Mouse (Mus musculus): ENCODE data around the gene Kremen2. TPM values are rescaled to one million over a fixed set of nuclear protein-coding genes. Genes with fewer than 3 reads are reported as not detected.
A peak's percentile ranks its signal among the peaks of the same experiment; 100 is the strongest.

Gene Kremen2
- polyA plus RNA-seq, 1 experiment from 2014 or later, result not detected

- Histone ChIP-seq H3K9ac (no peak overlapping the region), H3K27me3 (peaks cover 100% of the 10 kb centered on the region), H3K27ac (replicated peaks) (no peak overlapping the region), H3K4me3 (replicated peaks) (no peak overlapping the region), H3K4me2 (peak overlapping the region; percentile 15; the same call in 1 of the 2 replicates), H3K36me3 (replicated peaks) (no peaks in the 10 kb centered on the region), H3K9me3 (replicated peaks) (no peaks in the 10 kb centered on the region), H3K4me1 (replicated peaks) (peaks cover 63% of the 10 kb centered on the region)
- no peak for ATAC-seq (ENCODE audit: insufficient read depth)
- 49% methylated on average over 12 of the region's 12 CpGs for WGBS (ENCODE audit: insufficient replicate concordance)
Measured at GRCm38 (mm10) chr17:23742941-23743340, 2.7 kb downstream of the Kremen2 start.

GRCm38 (mm10) chr17:23742210-23742793, 3.3 kb downstream of the Kremen2 start:
- Histone ChIP-seq H3K4me1 (replicated peaks) (peaks cover 65% of the 10 kb centered on the region), H3K9ac (no peak overlapping the region), H3K9me3 (replicated peaks) (no peaks in the 10 kb centered on the region), H3K4me2 (peak overlapping the region; percentile 15), H3K27ac (replicated peaks) (no peak overlapping the region), H3K4me3 (replicated peaks) (0 out of 2 replicates have a peak overlapping the region, but pooled peaks have one; percentile 7), H3K36me3 (replicated peaks) (peaks cover 2% of the 10 kb centered on the region; the same call in 1 of the 2 replicates), H3K27me3 (peaks cover 100% of the 10 kb centered on the region)
- ATAC-seq (ENCODE audit: insufficient read depth), result no peak
- WGBS (ENCODE audit: insufficient replicate concordance), result 9% methylated on average over 44 of the region's 44 CpGs

GRCm38 (mm10) chr17:23741359-23742209, 4.0 kb downstream of the Kremen2 start:
- no peak overlapping the region for H3K27ac ChIP-seq (replicated peaks)
- peaks cover 94% of the 10 kb centered on the region for H3K27me3 ChIP-seq
- no peak overlapping the region for H3K4me3 ChIP-seq (replicated peaks)
- H3K4me2 ChIP-seq, result peak overlapping the region; percentile 98; the same call in 1 of the 2 replicates
- no peaks in the 10 kb centered on the region for H3K9me3 ChIP-seq (replicated peaks)
- H3K9ac ChIP-seq, result no peak overlapping the region
- H3K36me3 ChIP-seq (replicated peaks), result peaks cover 9% of the 10 kb centered on the region; the same call in 1 of the 2 replicates
- H3K4me1 ChIP-seq (replicated peaks), result peaks cover 65% of the 10 kb centered on the region
- 44% methylated on average over 38 of the region's 38 CpGs for WGBS (ENCODE audit: insufficient replicate concordance)
- ATAC-seq (ENCODE audit: insufficient read depth), result no peak

- Histone ChIP-seq H3K9ac (peak within 1 kb of the TSS; percentile 69), H3K4me3 (replicated peaks) (peak within 1 kb of the TSS; percentile 67), H3K27me3 (peaks cover 85% of the 10 kb centered on the region), H3K4me1 (replicated peaks) (peaks cover 57% of the 10 kb centered on the region), H3K9me3 (replicated peaks) (no peaks in the 10 kb centered on the region), H3K36me3 (replicated peaks) (peaks cover 17% of the 10 kb centered on the region; the same call in 1 of the 2 replicates), H3K27ac (replicated peaks) (peak within 1 kb of the TSS; percentile 45; the same call in 1 of the 2 replicates), H3K4me2 (peak within 1 kb of the TSS; percentile 98)
- 1% methylated on average over 13 of the region's 13 CpGs for WGBS (ENCODE audit: insufficient replicate concordance)
- ATAC-seq (ENCODE audit: insufficient read depth), result peak; percentile 84
Measured at GRCm38 (mm10) chr17:23740598-23741021, 5.0 kb downstream of the Kremen2 start, which contains the start of gene Paqr4. TSS of gene Paqr4 (minus strand) at chr17:23740867.

GRCm38 (mm10) chr17:23740136-23740584, 5.5 kb downstream of the Kremen2 start:
- no peaks in the 10 kb centered on the region for H3K9me3 ChIP-seq (replicated peaks)
- peaks cover 21% of the 10 kb centered on the region; the same call in 1 of the 2 replicates for H3K36me3 ChIP-seq (replicated peaks)
- WGBS (ENCODE audit: insufficient replicate concordance), result under 1% methylated on average over 46 of the region's 46 CpGs
- H3K27me3 ChIP-seq, result peaks cover 80% of the 10 kb centered on the region
- H3K4me1 ChIP-seq (replicated peaks), result peaks cover 53% of the 10 kb centered on the region
- H3K9ac ChIP-seq, result peak overlapping the region; percentile 69
- H3K4me2 ChIP-seq, result peak overlapping the region; percentile 98
- H3K27ac ChIP-seq (replicated peaks), result peak overlapping the region; percentile 45; the same call in 1 of the 2 replicates
- ATAC-seq (ENCODE audit: insufficient read depth), result peak; percentile 87
- H3K4me3 ChIP-seq (replicated peaks), result peak overlapping the region; percentile 67

- Histone ChIP-seq H3K9me3 (replicated peaks) (no peaks in the 10 kb centered on the region), H3K4me1 (replicated peaks) (peaks cover 50% of the 10 kb centered on the region), H3K4me2 (peak overlapping the region; percentile 98), H3K4me3 (replicated peaks) (peak overlapping the region; percentile 67), H3K27me3 (peaks cover 73% of the 10 kb centered on the region), H3K9ac (peak overlapping the region; percentile 69), H3K27ac (replicated peaks) (peak overlapping the region; percentile 45; the same call in 1 of the 2 replicates), H3K36me3 (replicated peaks) (peaks cover 27% of the 10 kb centered on the region; the same call in 1 of the 2 replicates)
- 0 out of 2 replicates have a peak, but pooled peaks have one; percentile 1 for ATAC-seq (ENCODE audit: insufficient read depth)
- WGBS (ENCODE audit: insufficient replicate concordance), result 2% methylated on average over 48 of the region's 48 CpGs
Measured at GRCm38 (mm10) chr17:23739202-23740135, 6.2 kb downstream of the Kremen2 start.

GRCm38 (mm10) chr17:23738836-23739201, 6.8 kb downstream of the Kremen2 start:
- Histone ChIP-seq H3K4me1 (replicated peaks) (peaks cover 50% of the 10 kb centered on the region), H3K9me3 (replicated peaks) (no peaks in the 10 kb centered on the region), H3K4me3 (replicated peaks) (peak overlapping the region; percentile 67; the same call in 1 of the 2 replicates), H3K4me2 (peak overlapping the region; percentile 98), H3K36me3 (replicated peaks) (peaks cover 34% of the 10 kb centered on the region), H3K9ac (no peak overlapping the region), H3K27ac (replicated peaks) (no peak overlapping the region), H3K27me3 (peaks cover 67% of the 10 kb centered on the region)
- no peak for ATAC-seq (ENCODE audit: insufficient read depth)
- WGBS (ENCODE audit: insufficient replicate concordance), result 37% methylated on average over 2 of the region's 2 CpGs

GRCm38 (mm10) chr17:23737493-23738445, 7.9 kb downstream of the Kremen2 start:
- H3K9ac ChIP-seq, result no peak overlapping the region
- 66% methylated on average over 15 of the region's 15 CpGs for WGBS (ENCODE audit: insufficient replicate concordance)
- peaks cover 56% of the 10 kb centered on the region for H3K27me3 ChIP-seq
- peaks cover 50% of the 10 kb centered on the region for H3K4me1 ChIP-seq (replicated peaks)
- no peak for ATAC-seq (ENCODE audit: insufficient read depth)
- no peak overlapping the region for H3K27ac ChIP-seq (replicated peaks)
- H3K4me3 ChIP-seq (replicated peaks), result no peak overlapping the region
- H3K9me3 ChIP-seq (replicated peaks), result no peaks in the 10 kb centered on the region
- no peak overlapping the region for H3K4me2 ChIP-seq
- peaks cover 43% of the 10 kb centered on the region for H3K36me3 ChIP-seq (replicated peaks)

- Histone ChIP-seq H3K4me1 (replicated peaks) (peaks cover 20% of the 10 kb centered on the region), H3K27me3 (peaks cover 22% of the 10 kb centered on the region), H3K9me3 (replicated peaks) (no peaks in the 10 kb centered on the region), H3K36me3 (replicated peaks) (peaks cover 51% of the 10 kb centered on the region), H3K9ac (no peak overlapping the region), H3K4me2 (no peak overlapping the region), H3K4me3 (replicated peaks) (no peak overlapping the region), H3K27ac (replicated peaks) (no peak overlapping the region)
- WGBS (ENCODE audit: insufficient replicate concordance), result 78% methylated on average over 1 of the region's 1 CpGs
- ATAC-seq (ENCODE audit: insufficient read depth), result no peak
Measured at GRCm38 (mm10) chr17:23734341-23734740, 11.3 kb downstream of the Kremen2 start.
